Mouse (Mus musculus): ENCODE measurements around the gene Tm2d3. TPM values are rescaled to one million over a fixed set of nuclear protein-coding genes. Genes with fewer than 3 reads are reported as not detected.

Gene Tm2d3
- polyA plus RNA-seq, 1 experiment from 2014 or later, result 62.4 TPM

DNA sequence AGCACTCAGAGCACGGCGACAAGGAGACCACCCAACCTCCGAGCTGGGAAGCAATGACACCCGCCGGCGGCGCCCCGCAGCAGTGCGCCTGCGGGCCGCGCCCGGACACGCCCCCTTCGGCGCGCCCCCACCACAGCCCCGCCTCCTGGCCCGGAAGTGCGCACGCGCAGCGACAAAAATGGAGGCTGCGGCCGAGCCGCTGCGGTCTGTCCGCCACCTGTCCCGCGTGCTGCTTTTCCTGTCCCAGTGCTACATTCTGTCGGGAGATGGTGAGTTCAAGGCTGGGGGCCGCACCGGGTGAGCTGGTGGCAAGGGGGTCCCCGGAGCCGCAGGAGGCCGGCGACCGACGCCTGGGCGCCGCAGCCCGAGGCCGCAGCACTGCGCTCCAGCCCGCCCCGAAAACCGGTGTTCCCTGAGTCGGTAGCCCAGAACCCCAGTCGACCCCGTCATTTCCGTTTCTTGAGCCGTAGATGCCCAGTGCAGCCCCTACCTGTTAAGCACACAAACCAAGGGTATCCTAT lies 2.4 kb downstream of the Tm2d3 start:
- ATAC-seq, result peak; percentile 92

DNA sequence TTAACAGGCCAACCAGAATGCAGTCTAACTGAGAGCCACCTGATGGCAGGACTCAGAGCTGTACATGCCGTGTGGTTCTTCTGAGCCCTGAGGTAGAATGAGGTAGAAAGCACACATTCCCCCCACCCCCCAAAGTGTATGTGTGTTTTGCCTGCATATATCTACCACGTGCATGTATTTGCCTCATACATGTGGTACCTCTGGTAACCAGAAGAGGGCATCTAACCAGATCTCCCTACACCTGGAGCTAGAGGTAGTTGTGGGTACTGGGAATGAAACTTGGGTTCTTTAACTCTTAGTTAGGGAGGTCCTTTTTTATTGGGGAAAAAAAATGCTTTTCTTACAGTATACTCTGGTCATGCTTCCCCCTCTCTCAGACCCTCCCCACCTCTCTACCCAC lies 5.5 kb downstream of the Tm2d3 start:
- TF ChIP-seq CTCF (IDR thresholded peaks at IDR 0.05; ENCODE audit: low read depth), result peak; percentile 68
- Histone ChIP-seq H3K9ac (ENCODE audit: low read depth, low read length) (no peak overlapping the region), H3K4me2 (replicated peaks; ENCODE audit: low read depth) (no peak overlapping the region), H3K27me3 (replicated peaks; ENCODE audit: control insufficient read depth, insufficient read depth, low read length) (no peaks in the 10 kb centered on the region), H3K9me3 (ENCODE audit: control insufficient read depth) (no peaks in the 10 kb centered on the region), H3K4me1 (replicated peaks; ENCODE audit: control insufficient read depth, insufficient read depth, low read length) (peaks cover 3% of the 10 kb centered on the region; the same call in 1 of the 2 replicates), H3K36me3 (ENCODE audit: control insufficient read depth, insufficient read depth) (peaks cover 48% of the 10 kb centered on the region), H3K27ac (ENCODE audit: low read depth, low read length) (no peak overlapping the region), H3K4me3 (ENCODE audit: low read depth, low read length) (no peak overlapping the region)
- 55% methylated on average over 2 of the region's 2 CpGs for WGBS
- no peak for ATAC-seq

More for the DNA sequence above, 2.4 kb downstream of the Tm2d3 start:
- no peak; the same call in 1 of the 2 replicates for TF ChIP-seq CTCF (IDR thresholded peaks at IDR 0.05; ENCODE audit: low read depth)
- WGBS, result under 1% methylated on average over 52 of the region's 52 CpGs
- Histone ChIP-seq H3K4me1 (replicated peaks; ENCODE audit: control insufficient read depth, insufficient read depth, low read length) (peaks cover 3% of the 10 kb centered on the region; the same call in 1 of the 2 replicates), H3K9ac (ENCODE audit: low read depth, low read length) (peak overlapping the region; percentile 72), H3K36me3 (ENCODE audit: control insufficient read depth, insufficient read depth) (peaks cover 20% of the 10 kb centered on the region), H3K27me3 (replicated peaks; ENCODE audit: control insufficient read depth, insufficient read depth, low read length) (no peaks in the 10 kb centered on the region), H3K4me2 (replicated peaks; ENCODE audit: low read depth) (peak overlapping the region; percentile 86), H3K9me3 (ENCODE audit: control insufficient read depth) (no peaks in the 10 kb centered on the region), H3K27ac (ENCODE audit: low read depth, low read length) (0 out of 2 replicates have a peak overlapping the region, but pooled peaks have one; percentile 28), H3K4me3 (ENCODE audit: low read depth, low read length) (peak overlapping the region; percentile 86)

DNA sequence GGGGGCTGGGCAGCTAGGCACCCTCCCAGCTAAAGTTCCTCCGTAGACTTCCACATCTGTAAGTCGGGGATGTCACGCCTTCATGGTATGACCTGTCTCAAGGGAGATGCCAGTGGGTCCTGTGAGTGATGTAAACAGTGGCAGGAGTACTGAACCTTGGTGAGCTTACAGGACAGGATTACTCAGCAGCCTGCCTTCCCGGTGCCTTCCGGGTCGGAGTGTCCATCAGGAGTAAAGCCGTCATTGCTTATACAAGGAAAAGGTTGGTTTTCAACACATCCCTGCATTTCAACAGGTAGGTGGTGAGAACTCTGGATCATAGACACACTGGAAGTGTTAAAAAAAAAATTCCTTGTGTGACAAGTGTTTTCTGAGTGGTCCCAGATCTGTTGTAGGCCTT lies 11.1 kb downstream of the Tm2d3 start:
- no peak for TF ChIP-seq CTCF (IDR thresholded peaks at IDR 0.05; ENCODE audit: low read depth)
- H3K27ac ChIP-seq (ENCODE audit: low read depth, low read length), result no peak overlapping the region
- no peaks in the 10 kb centered on the region for H3K4me1 ChIP-seq (replicated peaks; ENCODE audit: control insufficient read depth, insufficient read depth, low read length)
- H3K36me3 ChIP-seq (ENCODE audit: control insufficient read depth, insufficient read depth), result peaks cover 54% of the 10 kb centered on the region
- no peak for ATAC-seq
- no peaks in the 10 kb centered on the region for H3K9me3 ChIP-seq (ENCODE audit: control insufficient read depth)
- H3K9ac ChIP-seq (ENCODE audit: low read depth, low read length), result no peak overlapping the region
- 88% methylated on average over 7 of the region's 7 CpGs for WGBS
- H3K27me3 ChIP-seq (replicated peaks; ENCODE audit: control insufficient read depth, insufficient read depth, low read length), result no peaks in the 10 kb centered on the region
- H3K4me3 ChIP-seq (ENCODE audit: low read depth, low read length), result no peak overlapping the region
- no peak overlapping the region for H3K4me2 ChIP-seq (replicated peaks; ENCODE audit: low read depth)

- H3K9ac ChIP-seq (ENCODE audit: low read depth, low read length), result no peak overlapping the region
- peak overlapping the region; percentile 38 for H3K4me3 ChIP-seq (ENCODE audit: low read depth, low read length)
- H3K9me3 ChIP-seq (ENCODE audit: control insufficient read depth), result no peaks in the 10 kb centered on the region
- ATAC-seq, result peak; percentile 76
- no peaks in the 10 kb centered on the region for H3K4me1 ChIP-seq (replicated peaks; ENCODE audit: control insufficient read depth, insufficient read depth, low read length)
- peak overlapping the region; percentile 67 for H3K4me2 ChIP-seq (replicated peaks; ENCODE audit: low read depth)
- 7% methylated on average over 10 of the region's 10 CpGs for WGBS
- H3K36me3 ChIP-seq (ENCODE audit: control insufficient read depth, insufficient read depth), result peaks cover 29% of the 10 kb centered on the region
- no peak overlapping the region for H3K27ac ChIP-seq (ENCODE audit: low read depth, low read length)
- TF ChIP-seq CTCF (IDR thresholded peaks at IDR 0.05; ENCODE audit: low read depth), result peak; percentile 98
- no peaks in the 10 kb centered on the region for H3K27me3 ChIP-seq (replicated peaks; ENCODE audit: control insufficient read depth, insufficient read depth, low read length)
Observed at GRCm38 (mm10) chr7:65704818-65705242, 13.9 kb downstream of the Tm2d3 start.

DNA sequence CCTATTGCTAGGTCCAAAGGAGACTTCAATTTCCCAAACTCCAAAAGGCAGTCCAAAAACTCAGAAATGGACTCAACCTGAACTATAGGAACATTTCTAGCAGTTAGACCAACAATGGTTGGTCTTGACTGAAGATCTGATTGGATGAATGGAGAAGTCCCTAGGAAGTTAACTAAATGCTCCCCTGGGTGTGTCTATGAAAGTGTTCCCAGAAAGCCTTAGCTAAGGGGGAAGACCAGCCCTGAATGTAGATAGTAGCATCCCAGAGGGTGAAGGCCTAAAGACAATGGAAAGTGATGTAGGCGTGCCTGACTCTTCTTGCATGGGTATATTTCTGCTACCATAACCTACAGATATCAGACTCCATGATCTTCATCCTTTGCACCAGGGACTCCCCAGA lies 17.5 kb downstream of the Tm2d3 start:
- no peaks in the 10 kb centered on the region for H3K27me3 ChIP-seq (replicated peaks; ENCODE audit: control insufficient read depth, insufficient read depth, low read length)
- TF ChIP-seq CTCF (IDR thresholded peaks at IDR 0.05; ENCODE audit: low read depth), result no peak
- H3K4me1 ChIP-seq (replicated peaks; ENCODE audit: control insufficient read depth, insufficient read depth, low read length), result no peaks in the 10 kb centered on the region
- H3K27ac ChIP-seq (ENCODE audit: low read depth, low read length), result no peak overlapping the region
- no peak overlapping the region for H3K4me3 ChIP-seq (ENCODE audit: low read depth, low read length)
- ATAC-seq, result no peak
- H3K4me2 ChIP-seq (replicated peaks; ENCODE audit: low read depth), result no peak overlapping the region
- H3K9me3 ChIP-seq (ENCODE audit: control insufficient read depth), result no peaks in the 10 kb centered on the region
- H3K9ac ChIP-seq (ENCODE audit: low read depth, low read length), result no peak overlapping the region
- WGBS, result 79% methylated on average over 1 of the region's 1 CpGs
- no peaks in the 10 kb centered on the region for H3K36me3 ChIP-seq (ENCODE audit: control insufficient read depth, insufficient read depth)

DNA sequence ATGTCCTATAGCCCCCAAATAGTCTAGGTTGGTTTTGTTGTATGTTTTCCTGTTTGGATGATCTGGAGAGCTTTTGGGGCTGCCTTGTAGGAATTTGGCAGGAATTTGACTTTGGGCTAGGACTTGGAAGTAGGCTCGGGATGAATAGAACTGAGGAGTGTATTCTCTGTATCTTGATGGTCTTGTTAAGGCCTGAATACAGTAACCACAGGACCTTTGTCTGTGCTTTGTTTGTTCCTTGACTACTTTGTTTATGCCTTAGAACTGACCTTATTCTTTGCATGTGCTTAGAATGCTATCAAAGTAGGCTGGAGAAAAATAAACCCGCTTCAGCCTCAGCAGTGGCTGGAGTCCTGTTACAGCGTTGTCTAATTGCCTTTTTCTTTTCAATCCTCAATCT lies 19.3 kb downstream of the Tm2d3 start:
- Histone ChIP-seq H3K27ac (ENCODE audit: low read depth, low read length) (no peak overlapping the region), H3K27me3 (replicated peaks; ENCODE audit: control insufficient read depth, insufficient read depth, low read length) (no peaks in the 10 kb centered on the region), H3K9me3 (ENCODE audit: control insufficient read depth) (no peaks in the 10 kb centered on the region), H3K4me2 (replicated peaks; ENCODE audit: low read depth) (no peak overlapping the region), H3K36me3 (ENCODE audit: control insufficient read depth, insufficient read depth) (no peaks in the 10 kb centered on the region), H3K4me3 (ENCODE audit: low read depth, low read length) (no peak overlapping the region), H3K9ac (ENCODE audit: low read depth, low read length) (no peak overlapping the region), H3K4me1 (replicated peaks; ENCODE audit: control insufficient read depth, insufficient read depth, low read length) (no peaks in the 10 kb centered on the region)
- no peak for ATAC-seq
- WGBS, result 81% methylated on average over 3 of the region's 3 CpGs
- no peak for TF ChIP-seq CTCF (IDR thresholded peaks at IDR 0.05; ENCODE audit: low read depth)
